Mouse (Mus musculus): ENCODE measurements around the gene Fance.

- TF ChIP-seq CTCF (IDR thresholded peaks at IDR 0.05; ENCODE audit: low read depth, low read length) (no peak), POLR2A (IDR thresholded peaks at IDR 0.05; ENCODE audit: extremely low read depth, insufficient read depth, low read length) (no peak)
Observed at GRCm38 (mm10) chr17:28278156-28278555, 35.2 kb upstream of the Fance start.

Measured in liver, adult 2 months (tissue).